Mouse (Mus musculus) gastrocnemius, adult 18-20 months (tissue): Measurements from ENCODE around the gene Adk. TPM values are rescaled to one million over a fixed set of nuclear protein-coding genes. Genes with fewer than 3 reads are reported as not detected.

Experiments
- DNase-seq: peaks from one replicate; pipeline ENCODE4 v3.0.0; 2021; ENCODE audit warnings: low spot score
- total RNA-seq, 2 experiments: library from RNA; stranded (reverse); gene quantifications; 2 replicates each; pipeline ENCODE4 v1.2.3; 2021

Gene Adk
- total RNA-seq, 2 experiments from 2014 or later: 106 to 111 TPM

- DNase-seq: no peak
Observed at GRCm38 (mm10) chr14:21341195-21341594, 288.8 kb downstream of the Adk start.

- DNase-seq: no peak
Observed at GRCm38 (mm10) chr14:21342984-21343383, 290.6 kb downstream of the Adk start.

GRCm38 (mm10) chr14:21344896-21345295 lies 292.5 kb downstream of the Adk start:
- no peak for DNase-seq

- no peak for DNase-seq
Observed at GRCm38 (mm10) chr14:21348611-21349260, 296.4 kb downstream of the Adk start.

- DNase-seq: no peak
Observed at GRCm38 (mm10) chr14:21351646-21352045, 299.3 kb downstream of the Adk start.

- DNase-seq: no peak
Observed at GRCm38 (mm10) chr14:21356286-21356685, 303.9 kb downstream of the Adk start.

GRCm38 (mm10) chr14:21359207-21359895 lies 307.0 kb downstream of the Adk start:
- no peak for DNase-seq

- DNase-seq: no peak
Observed at GRCm38 (mm10) chr14:21359896-21360525, 307.6 kb downstream of the Adk start.

GRCm38 (mm10) chr14:21367095-21367494 lies 314.7 kb downstream of the Adk start:
- DNase-seq: peak; percentile 19

- no peak for DNase-seq
Observed at GRCm38 (mm10) chr14:21368622-21369021, 316.2 kb downstream of the Adk start.

- peak; percentile 71 for DNase-seq
Observed at GRCm38 (mm10) chr14:21369127-21369526, 316.8 kb downstream of the Adk start.

GRCm38 (mm10) chr14:21371946-21372345 lies 319.6 kb downstream of the Adk start:
- no peak for DNase-seq

- no peak for DNase-seq
Observed at GRCm38 (mm10) chr14:21372689-21373088, 320.3 kb downstream of the Adk start.

GRCm38 (mm10) chr14:21383701-21384428 lies 331.5 kb downstream of the Adk start:
- no peak for DNase-seq

GRCm38 (mm10) chr14:21399506-21399905 lies 347.1 kb downstream of the Adk start:
- no peak for DNase-seq

- DNase-seq: no peak
Observed at GRCm38 (mm10) chr14:21402157-21402601, 349.8 kb downstream of the Adk start.

GRCm38 (mm10) chr14:21402621-21403405 lies 350.4 kb downstream of the Adk start:
- DNase-seq: no peak

GRCm38 (mm10) chr14:21406946-21407345 lies 354.6 kb downstream of the Adk start:
- DNase-seq: no peak

- DNase-seq: no peak
Observed at GRCm38 (mm10) chr14:21408846-21409245, 356.5 kb downstream of the Adk start.

- no peak for DNase-seq
Observed at GRCm38 (mm10) chr14:21410769-21411477, 358.5 kb downstream of the Adk start.
